Mouse (Mus musculus) testis, adult 2 months (tissue): ENCODE results near the gene Gm26661.

Experiments
- CTCF ChIP-seq: fragments of 200-500 bp; IDR thresholded peaks from 2 replicates; pipeline ENCODE4 v1.5.1; 2012; ENCODE audit warnings: low read depth, mild to moderate bottlenecking, inconsistent platforms, low read length, moderate library complexity; ENCODE audit not compliant: control insufficient read depth, insufficient read depth, insufficient replicate concordance
- POLR2A ChIP-seq: fragments of 200-500 bp; IDR thresholded peaks from 2 replicates; pipeline ENCODE4 v1.6.1; 2012; ENCODE audit warnings: low read depth, mild to moderate bottlenecking, inconsistent platforms, low read length, moderate library complexity; ENCODE audit not compliant: control insufficient read depth

- TF ChIP-seq CTCF (no peak), POLR2A (no peak)
Measured at GRCm38 (mm10) chr14:7839950-7840514, 48.6 kb downstream of the Gm26661 start.
